Mouse (Mus musculus) heart, adult 2 months (tissue): ENCODE results near the gene Usp48.

ENCODE experiments used
- CTCF ChIP-seq: fragments of 200-600 bp; IDR thresholded peaks from 2 replicates; pipeline ENCODE4 v1.8.1; 2022; ENCODE audit warnings: antibody characterized with exemption, mild to moderate bottlenecking, moderate library complexity
- EP300 ChIP-seq: fragments of 200-500 bp; IDR thresholded peaks from 2 replicates; pipeline ENCODE4 v1.6.1; 2011; ENCODE audit warnings: low read depth, low read length, control low read depth; ENCODE audit not compliant: insufficient read depth

- TF ChIP-seq EP300 = no peak
- TF ChIP-seq CTCF = no peak
Observed at GRCm38 (mm10) chr4:137657674-137658073, 64.1 kb downstream of the Usp48 start.
